Mouse (Mus musculus) urinary bladder, postnatal 25 days (tissue): ENCODE measurements at regions not wholly inside any gene's neighbourhood (a gene's known extent, or its start where the extent isn't known, plus 50 kb on each side); places are given as distances from the start of the nearest gene placed in this dataset.
A peak's percentile ranks its signal among the peaks of the same experiment; 100 is the strongest.
"Not testable (repeated sequence)": the region's sequence is repeated elsewhere in the genome, so short reads cannot be mapped to it uniquely, and the experiment has no call there.

Source experiments
- DNase-seq: peaks from one replicate; pipeline ENCODE4 v3.0.0; 2022; ENCODE audit warnings: low spot score

GRCm38 (mm10) chr13:39566491-39566890 is 605.8 kb upstream of the Slc35b3 start:
- no peak for DNase-seq

- no peak for DNase-seq
Observed at GRCm38 (mm10) chr13:39537724-39538440, 577.2 kb upstream of the Slc35b3 start.

- DNase-seq, result no peak
Observed at GRCm38 (mm10) chr13:39526469-39526868, 565.8 kb upstream of the Slc35b3 start.

- no peak for DNase-seq
Observed at GRCm38 (mm10) chr13:39523856-39524301, 563.2 kb upstream of the Slc35b3 start.

DNA sequence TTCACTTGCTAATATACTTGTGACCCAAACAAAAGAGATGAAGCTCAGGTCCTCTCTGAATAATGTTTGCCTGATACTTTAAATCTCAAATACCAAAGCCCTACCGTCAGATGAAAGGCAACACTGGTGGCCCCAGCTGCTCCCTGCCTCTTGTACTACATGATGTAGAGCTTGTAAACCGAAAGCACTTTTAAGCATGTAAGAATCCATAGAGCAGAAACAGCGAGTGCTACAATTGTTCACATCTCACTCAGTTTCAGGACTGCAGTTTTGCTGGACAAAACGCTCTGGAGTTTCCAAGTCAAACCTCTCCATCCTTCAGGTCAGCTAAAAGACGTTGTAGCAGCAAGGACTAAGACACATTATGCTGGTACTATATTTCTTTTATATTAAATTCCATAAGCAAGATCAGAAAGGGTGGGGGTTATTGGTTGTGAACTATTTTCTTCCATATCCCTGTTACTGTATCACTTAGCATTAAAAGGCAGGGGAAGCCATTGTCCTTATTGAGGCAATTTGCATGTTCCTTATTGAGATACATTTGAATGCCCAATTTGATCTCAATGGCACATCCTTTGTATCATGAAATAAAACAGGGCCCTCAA is 562.7 kb upstream of the Slc35b3 start:
- DNase-seq, result no peak

DNA sequence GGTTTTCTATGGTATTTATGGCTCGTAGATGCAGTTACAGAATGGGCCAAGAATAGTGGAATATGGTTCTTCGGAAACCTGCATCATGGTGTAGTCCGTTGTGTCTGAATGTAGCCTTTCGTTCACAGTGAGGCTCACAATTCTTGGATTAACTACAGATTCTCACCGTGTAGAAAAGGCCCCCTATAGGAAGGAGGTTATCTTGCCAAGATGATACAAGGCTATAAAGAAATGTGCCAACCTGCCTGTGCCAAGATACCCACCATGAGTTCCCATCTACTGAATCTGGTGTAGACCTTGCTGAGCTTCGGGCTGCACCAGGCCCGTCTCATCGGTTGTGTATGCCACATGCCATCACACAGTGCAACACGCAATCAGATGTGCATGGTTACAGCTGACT is 560.2 kb upstream of the Slc35b3 start:
- DNase-seq, result no peak

GRCm38 (mm10) chr13:39516106-39516505 is 555.4 kb upstream of the Slc35b3 start:
- no peak for DNase-seq

- no peak for DNase-seq
Observed at GRCm38 (mm10) chr13:39489806-39490205, 529.1 kb upstream of the Slc35b3 start.

DNA sequence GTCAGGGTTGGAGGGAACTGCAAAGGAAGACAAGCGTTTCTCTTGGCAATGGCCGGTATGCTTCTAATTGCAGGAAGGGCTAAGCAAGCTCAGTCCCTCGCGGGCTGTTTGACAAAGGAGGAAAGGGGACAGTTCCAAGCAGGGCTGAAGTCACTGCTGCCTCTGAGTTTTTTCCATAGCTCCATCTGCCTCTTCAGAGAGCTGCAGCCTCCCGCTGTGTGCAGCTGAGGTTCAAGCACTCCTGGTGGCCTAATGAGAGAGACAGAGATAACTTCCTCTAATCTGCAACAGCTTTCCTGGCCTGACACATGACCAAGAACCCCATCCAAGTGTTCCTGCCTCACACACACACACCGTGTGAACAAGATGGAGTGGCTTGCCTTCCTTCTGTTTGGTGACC is 511.9 kb upstream of the Slc35b3 start:
- DNase-seq, result no peak

DNA sequence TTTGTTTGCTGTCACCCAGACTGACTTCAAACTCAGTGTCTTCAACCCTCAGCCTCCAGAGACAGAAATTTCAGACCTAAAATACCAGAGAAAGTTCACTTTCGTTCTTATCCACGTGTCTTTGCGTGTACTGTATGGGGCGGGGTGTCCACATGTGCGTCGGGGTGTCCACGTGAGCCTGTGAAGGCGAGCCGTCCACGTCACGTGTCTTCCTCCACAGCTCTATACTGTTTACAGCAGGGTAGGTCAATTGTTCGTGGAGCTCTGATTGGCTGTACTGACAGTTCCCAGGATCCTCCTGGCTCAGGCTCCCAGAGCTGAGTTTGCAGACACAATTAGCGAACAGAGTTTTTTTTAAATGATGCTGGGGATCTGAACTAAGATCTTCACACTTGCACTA is 481.1 kb upstream of the Slc35b3 start:
- no peak for DNase-seq

- peak; percentile 52 for DNase-seq
Observed at GRCm38 (mm10) chr13:39440907-39441306, 480.2 kb upstream of the Slc35b3 start.

DNA sequence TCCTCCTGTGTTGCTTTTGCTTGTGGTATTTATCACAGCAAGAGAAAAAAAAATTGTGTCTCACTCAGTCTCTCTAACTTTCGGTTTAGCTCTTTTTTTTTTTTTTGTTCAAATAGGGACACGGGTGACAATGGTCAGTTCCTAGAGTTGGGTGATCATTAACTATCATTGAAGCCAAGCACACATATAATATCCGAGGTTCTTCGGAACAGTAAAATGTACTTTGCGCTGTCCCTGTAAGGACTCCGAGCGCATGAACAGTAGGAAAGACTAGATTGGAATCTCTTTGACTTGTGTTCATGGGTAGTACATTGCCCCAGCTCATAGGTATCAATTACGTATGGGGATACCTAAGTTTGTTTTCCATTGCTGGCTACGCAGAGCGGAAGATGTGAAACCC is 479.7 kb upstream of the Slc35b3 start:
- DNase-seq, result no peak

DNA sequence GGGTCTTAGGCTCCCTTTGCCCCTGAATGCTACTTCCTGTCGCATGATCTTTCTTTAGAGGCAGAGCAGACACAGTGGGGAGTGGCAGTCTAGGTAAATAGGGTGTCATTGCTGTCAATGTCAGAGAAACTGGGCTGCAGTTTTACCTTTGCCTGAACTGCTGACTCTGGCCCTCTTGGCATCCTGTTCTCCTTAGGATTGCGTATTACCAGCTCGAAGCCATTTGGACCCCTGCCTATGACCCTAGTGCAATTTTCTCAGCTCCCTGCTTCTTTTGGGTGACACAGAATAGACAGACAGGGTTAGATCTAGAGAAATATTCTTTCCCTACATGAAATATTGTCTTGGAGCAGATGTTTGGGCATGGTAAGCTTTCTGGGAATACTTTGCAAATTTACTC is 467.3 kb upstream of the Slc35b3 start:
- DNase-seq, result no peak

GRCm38 (mm10) chr13:39425944-39426343 is 465.3 kb upstream of the Slc35b3 start:
- DNase-seq, result no peak

DNA sequence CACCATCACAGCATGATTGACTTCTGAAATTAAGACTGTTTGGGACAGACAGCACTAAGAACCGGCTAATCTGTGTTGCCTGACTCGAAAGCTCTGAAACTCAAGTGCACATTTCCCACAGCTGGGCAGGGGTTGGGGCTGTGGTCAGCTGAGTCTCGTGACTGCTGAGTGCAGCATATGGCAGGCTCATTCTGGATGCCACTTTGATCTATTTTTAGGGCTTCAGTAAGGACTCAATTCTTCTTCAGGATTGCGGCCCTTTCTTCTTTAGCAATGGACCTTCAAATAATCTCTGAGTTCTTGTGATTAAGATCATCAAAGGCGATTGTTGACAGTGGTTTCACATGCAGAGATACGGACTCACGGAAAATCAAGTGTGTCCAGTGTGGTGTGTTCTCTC is 457.5 kb upstream of the Slc35b3 start:
- no peak for DNase-seq

- no peak for DNase-seq
Observed at GRCm38 (mm10) chr13:39411471-39412251, 451.0 kb upstream of the Slc35b3 start.

DNA sequence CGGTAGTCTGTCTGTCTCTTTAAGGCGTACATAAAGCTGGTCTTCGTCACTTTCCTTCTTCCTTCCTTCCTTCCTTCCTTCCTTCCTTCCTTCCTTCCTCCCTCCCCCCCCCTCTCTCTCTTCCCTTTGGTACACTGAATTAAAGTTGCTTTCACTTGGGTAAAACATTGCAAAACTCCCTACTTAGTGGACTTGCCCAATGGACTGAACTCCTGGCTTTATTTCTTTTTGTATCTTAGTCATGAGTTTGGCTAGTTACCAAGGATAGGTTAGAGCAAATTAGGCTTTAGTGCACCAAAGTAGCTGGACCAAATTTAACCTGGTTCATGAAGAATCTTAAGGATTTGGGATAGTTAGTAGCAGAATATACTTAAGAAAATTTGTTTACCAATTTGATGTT is 431.9 kb upstream of the Slc35b3 start:
- DNase-seq, result no peak

DNA sequence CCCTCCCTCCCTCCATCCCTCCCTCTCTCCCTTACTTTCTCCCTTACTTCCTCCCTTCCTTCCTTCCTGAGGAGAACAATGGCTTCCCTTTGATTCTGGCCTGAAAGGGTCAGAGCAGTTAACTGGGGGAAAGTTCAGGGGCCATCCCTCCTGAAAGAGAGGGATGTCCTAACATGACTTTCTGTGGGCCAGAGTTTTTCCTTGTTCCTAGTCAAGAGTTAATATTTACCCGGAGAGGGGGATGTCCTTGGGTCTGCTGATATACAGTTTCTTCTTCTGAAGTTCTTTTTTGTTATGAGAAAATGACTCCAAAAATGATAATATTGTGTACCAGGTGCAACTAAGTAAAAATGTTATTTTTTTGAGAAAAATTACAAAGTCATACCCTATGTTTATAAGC is 431.5 kb upstream of the Slc35b3 start:
- not testable (repeated sequence) for DNase-seq

DNA sequence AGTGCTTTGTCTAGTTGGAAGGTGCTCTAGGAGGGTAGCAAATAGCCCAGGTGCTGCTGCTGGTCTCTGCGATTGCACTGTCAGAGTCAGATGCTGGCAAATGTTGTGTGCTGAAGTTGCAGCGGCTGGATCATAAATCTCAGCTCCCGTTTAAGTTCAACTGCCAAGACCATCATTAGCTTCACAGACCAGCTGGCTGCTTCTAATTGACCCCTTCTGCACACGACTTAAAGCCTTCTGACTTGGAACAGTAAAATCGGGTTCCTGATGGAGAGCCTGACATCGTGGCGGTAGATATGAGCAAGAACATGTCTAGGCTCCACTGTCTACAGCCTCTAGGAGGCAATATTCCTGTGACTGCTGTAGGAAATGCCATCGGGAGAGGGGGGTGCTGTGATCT is 416.0 kb upstream of the Slc35b3 start:
- no peak for DNase-seq

- no peak for DNase-seq
Observed at GRCm38 (mm10) chr13:39376269-39376668, 415.6 kb upstream of the Slc35b3 start.

DNA sequence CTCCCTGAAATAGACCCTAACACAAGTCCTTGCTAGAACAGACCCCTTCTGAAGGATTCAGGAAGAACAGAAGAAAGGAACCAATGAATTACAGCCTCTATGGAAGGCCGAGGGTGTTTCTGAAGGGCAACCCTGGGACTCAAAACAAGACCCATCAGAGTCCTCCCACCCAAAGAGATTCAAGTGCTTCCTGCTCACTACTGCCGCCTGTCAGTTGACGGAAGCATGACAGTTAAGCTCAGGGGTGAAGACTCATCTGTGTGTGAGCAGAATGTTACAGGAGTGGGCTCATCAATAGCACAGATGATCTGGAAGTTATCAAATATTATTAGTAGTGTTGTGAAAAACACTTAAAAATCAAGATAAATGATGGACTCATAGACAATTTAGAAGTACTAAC is 411.9 kb upstream of the Slc35b3 start:
- DNase-seq, result no peak

- no peak for DNase-seq
Observed at GRCm38 (mm10) chr13:39363637-39364036, 403.0 kb upstream of the Slc35b3 start.

DNA sequence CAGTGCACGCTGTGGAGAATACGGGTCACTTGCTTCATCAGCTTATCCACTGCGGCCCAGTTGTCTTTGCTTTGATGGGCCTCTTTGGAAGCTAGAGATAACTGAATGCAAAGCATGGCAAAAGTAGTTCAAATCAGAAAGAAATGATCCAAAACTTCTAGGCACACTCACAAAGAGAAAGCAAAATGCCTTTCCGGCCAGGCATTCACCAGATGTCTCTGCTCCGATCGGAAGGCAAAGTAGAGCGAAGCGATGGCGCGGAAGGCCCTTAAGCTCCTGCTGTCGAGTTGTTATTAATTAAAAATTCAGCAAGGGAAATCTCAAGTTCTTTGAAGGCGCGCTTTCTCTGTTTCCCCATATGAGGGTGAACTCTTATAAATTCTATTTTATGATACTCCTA is 401.9 kb upstream of the Slc35b3 start:
- no peak for DNase-seq
